Mouse (Mus musculus) ovary, adult 18-20 months (tissue): ENCODE measurements at regions not wholly inside any gene's neighbourhood (a gene's known extent, or its start where the extent isn't known, plus 50 kb on each side); places are given as distances from the start of the nearest gene placed in this dataset.

Experiments
- DNase-seq: peaks from one replicate; pipeline ENCODE4 v3.0.0; 2022; ENCODE audit warnings: low spot score, mixed read lengths

GRCm38 (mm10) chr10:56597382-56597781 lies 220.3 kb downstream of the Gja1 start:
- no peak for DNase-seq

GRCm38 (mm10) chr10:56598191-56598590 lies 221.1 kb downstream of the Gja1 start:
- no peak for DNase-seq

- no peak for DNase-seq
These were observed 222.8 kb downstream of the Gja1 start for GRCm38 (mm10) chr10:56599923-56600322.

- no peak for DNase-seq
These were observed 234.6 kb downstream of the Gja1 start for GRCm38 (mm10) chr10:56611564-56612288.

- no peak for DNase-seq
These were observed 265.5 kb downstream of the Gja1 start for GRCm38 (mm10) chr10:56642656-56643055.

- no peak for DNase-seq
These were observed 266.4 kb downstream of the Gja1 start for GRCm38 (mm10) chr10:56643376-56644135.

- DNase-seq, result no peak
These were observed 283.4 kb downstream of the Gja1 start for GRCm38 (mm10) chr10:56660501-56660900.

GRCm38 (mm10) chr10:56673919-56674318 lies 296.8 kb downstream of the Gja1 start:
- no peak for DNase-seq

- DNase-seq, result no peak
These were observed 305.8 kb downstream of the Gja1 start for GRCm38 (mm10) chr10:56682901-56683300.

GRCm38 (mm10) chr10:56685655-56686250 lies 308.6 kb downstream of the Gja1 start:
- no peak for DNase-seq

- no peak for DNase-seq
These were observed 314.3 kb downstream of the Gja1 start for GRCm38 (mm10) chr10:56691467-56691866.

GRCm38 (mm10) chr10:56695100-56695499 lies 318.0 kb downstream of the Gja1 start:
- DNase-seq, result no peak

- no peak for DNase-seq
These were observed 323.0 kb downstream of the Gja1 start for GRCm38 (mm10) chr10:56700126-56700525.

- DNase-seq, result no peak
These were observed 331.3 kb downstream of the Gja1 start for GRCm38 (mm10) chr10:56708411-56708810.

GRCm38 (mm10) chr10:56708886-56709285 lies 331.8 kb downstream of the Gja1 start:
- DNase-seq, result no peak

- DNase-seq, result no peak
These were observed 335.5 kb downstream of the Gja1 start for GRCm38 (mm10) chr10:56712611-56713105.

GRCm38 (mm10) chr10:56737073-56737472 lies 359.9 kb downstream of the Gja1 start:
- DNase-seq, result no peak

- DNase-seq, result no peak
These were observed 362.5 kb downstream of the Gja1 start for GRCm38 (mm10) chr10:56739621-56740020.

GRCm38 (mm10) chr10:56752134-56752533 lies 375.0 kb downstream of the Gja1 start:
- no peak for DNase-seq

GRCm38 (mm10) chr10:56753576-56753975 lies 376.4 kb downstream of the Gja1 start:
- no peak for DNase-seq

- no peak for DNase-seq
These were observed 377.5 kb downstream of the Gja1 start for GRCm38 (mm10) chr10:56754546-56755175.

- DNase-seq, result no peak
These were observed 393.5 kb downstream of the Gja1 start for GRCm38 (mm10) chr10:56770629-56771028.
